Mouse (Mus musculus) retina, postnatal 1 day (tissue): ENCODE results near the gene Fbxo39.

Source experiments
- DNase-seq: peaks from one replicate; pipeline ENCODE4 v3.0.0-alpha.2; 2012

The Fbxo39 gene

GRCm38 (mm10) chr11:72366126-72366525 lies 51.9 kb downstream of the Fbxo39 start:
- no peak for DNase-seq

DNA sequence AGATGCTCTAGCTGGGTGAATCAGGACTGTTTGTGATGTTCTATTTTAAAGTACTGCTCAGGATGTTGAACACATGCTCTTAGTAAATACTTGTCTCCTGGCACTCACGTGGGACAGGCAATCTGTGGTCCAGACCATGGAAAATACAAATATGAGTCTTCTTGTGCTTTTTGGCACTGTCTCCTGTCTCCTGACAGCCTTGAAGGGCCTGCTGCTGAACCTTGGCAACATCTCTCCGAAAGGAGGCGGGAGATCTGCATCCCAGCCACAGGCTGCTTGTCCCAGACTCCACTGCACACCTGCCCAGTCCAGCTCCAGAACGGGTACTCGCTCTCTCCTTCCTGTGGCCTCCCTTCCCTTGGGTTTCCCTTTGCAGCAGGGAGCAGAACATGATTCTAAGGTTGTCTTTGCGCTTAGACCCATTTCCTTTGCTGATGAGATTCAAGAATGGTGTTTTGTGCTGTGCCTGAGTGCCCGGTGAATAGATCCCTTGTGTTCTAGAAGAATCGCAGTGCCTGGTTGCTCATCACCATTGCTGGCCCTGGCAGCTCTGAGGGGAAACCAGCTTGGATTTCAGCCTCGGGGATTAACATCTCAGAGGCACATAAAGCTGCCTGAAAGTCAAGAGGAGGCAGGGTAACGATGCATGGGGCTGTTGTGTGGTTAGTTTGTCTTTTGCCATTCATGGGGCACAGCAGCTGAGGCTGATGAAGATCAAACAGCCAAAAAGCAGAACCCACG lies 53.9 kb downstream of the Fbxo39 start:
- DNase-seq: no peak
